Mouse (Mus musculus): ENCODE results near the gene Tbl3.
"Not testable (repeated sequence)": the region's sequence is repeated elsewhere in the genome, so short reads cannot be mapped to it uniquely, and the experiment has no call there.

DNA sequence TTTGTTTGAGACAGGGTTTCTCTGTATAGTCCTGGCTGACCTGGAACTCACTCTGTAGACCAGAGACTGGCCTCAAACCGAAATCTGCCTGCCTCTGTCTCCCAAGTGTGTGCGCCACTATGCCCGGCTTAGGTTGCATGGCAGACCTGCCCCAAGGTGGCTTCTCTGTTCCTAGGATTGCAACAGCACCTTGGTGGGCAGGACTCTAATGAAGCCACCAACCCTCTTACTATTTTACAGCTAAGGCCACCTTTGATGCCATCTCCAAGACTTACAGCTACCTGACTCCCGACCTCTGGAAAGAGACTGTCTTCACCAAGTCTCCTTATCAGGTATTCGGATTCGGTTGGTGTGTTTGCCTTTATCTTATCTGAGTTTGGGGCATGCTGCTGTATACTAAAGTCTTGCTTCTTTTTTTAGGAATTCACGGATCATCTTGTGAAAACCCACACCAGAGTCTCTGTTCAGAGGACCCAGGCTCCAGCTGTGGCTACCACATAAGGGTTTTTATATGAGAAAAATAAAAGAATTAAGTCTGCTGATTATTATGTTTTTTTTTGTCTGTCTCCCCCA lies 14.0 kb upstream of the Tbl3 start:
- TF ChIP-seq CTCF (IDR thresholded peaks at IDR 0.05; ENCODE audit: borderline replicate concordance, insufficient read depth, low read length); POLR2A (IDR thresholded peaks at IDR 0.05; ENCODE audit: low read depth, low read length): not testable (repeated sequence)

All from embryonic fibroblast, embryonic 13.5 days (primary cell).